Mouse (Mus musculus) MEL-GATA-1-ER (cell line): Measurements from ENCODE around the gene AC109138.7.
"Not testable (repeated sequence)": the region's sequence is repeated elsewhere in the genome, so short reads cannot be mapped to it uniquely, and the experiment has no call there.

Source experiments
- DNase-seq: peaks from one replicate; pipeline ENCODE4 v3.0.0-alpha.2; 2012; ENCODE audit warnings: low read depth; ENCODE audit errors: extremely low read depth

The AC109138.7 gene

GRCm38 (mm10) chr19:4247010-4247409 is 32.9 kb downstream of the AC109138.7 start:
- DNase-seq, result peak; percentile 23

- DNase-seq, result not testable (repeated sequence)
Measured at GRCm38 (mm10) chr19:4248683-4249082, 34.5 kb downstream of the AC109138.7 start.

- DNase-seq, result no peak
Measured at GRCm38 (mm10) chr19:4254230-4254629, 40.1 kb downstream of the AC109138.7 start.

GRCm38 (mm10) chr19:4255583-4256162 is 41.5 kb downstream of the AC109138.7 start:
- DNase-seq, result peak; percentile 13

GRCm38 (mm10) chr19:4257216-4257896 is 43.2 kb downstream of the AC109138.7 start:
- peak; percentile 83 for DNase-seq

- no peak for DNase-seq
Measured at GRCm38 (mm10) chr19:4257897-4258252, 43.7 kb downstream of the AC109138.7 start.

GRCm38 (mm10) chr19:4261038-4261698 is 47.0 kb downstream of the AC109138.7 start:
- DNase-seq, result no peak

GRCm38 (mm10) chr19:4262756-4263155 is 48.6 kb downstream of the AC109138.7 start:
- DNase-seq, result no peak

GRCm38 (mm10) chr19:4263702-4264101 is 49.5 kb downstream of the AC109138.7 start:
- no peak for DNase-seq

- no peak for DNase-seq
Measured at GRCm38 (mm10) chr19:4264171-4264780, 50.1 kb downstream of the AC109138.7 start.

- DNase-seq, result no peak
Measured at GRCm38 (mm10) chr19:4265956-4266355, 51.8 kb downstream of the AC109138.7 start.

- DNase-seq, result peak; percentile 33
Measured at GRCm38 (mm10) chr19:4268566-4269361, 54.6 kb downstream of the AC109138.7 start, which contains the start of gene Ssh3. Gene Ssh3 (minus strand): TSS chr19:4269180.

- DNase-seq, result no peak
Measured at GRCm38 (mm10) chr19:4270187-4270586, 56.0 kb downstream of the AC109138.7 start.

- no peak for DNase-seq
Measured at GRCm38 (mm10) chr19:4270972-4271371, 56.8 kb downstream of the AC109138.7 start.

GRCm38 (mm10) chr19:4279487-4279886 is 65.3 kb downstream of the AC109138.7 start:
- DNase-seq, result no peak

GRCm38 (mm10) chr19:4280425-4280824 is 66.3 kb downstream of the AC109138.7 start:
- no peak for DNase-seq
